In genomic region chr13:28545337-28545736, GRCm38 (mm10) we compare ENCODE assay signal across 10 mouse cellular contexts.
DNase-seq lines count a peak whose midpoint lies in the region; ATAC-seq and TF ChIP-seq lines count a peak whose summit lies in the region.
"Had no signal": no experiment of that assay in that cellular context is flagged by ENCODE, and none has a peak within 500 bp of the region (broad histone marks: within the 10 kb centered on the region; RNA-seq: fewer than 3 reads in every experiment).

No protein-coding gene starts in this region.

- no peaks in the 10 kb centered on the region for H3K9me3 ChIP-seq in hindbrain, embryonic 12.5 days (replicated peaks)
- no peaks in the 10 kb centered on the region for H3K9me3 ChIP-seq in neural tube, embryonic 13.5 days

- no peak for DNase-seq in layer of hippocampus, adult 2 months (ENCODE audit: low spot score in 2 of 2)
- DNase-seq in layer of hippocampus, adult 9-10 months (ENCODE audit: low spot score), result no peak
- peak; percentile 15 to 25 for DNase-seq in kidney, postnatal 36 days
- no peak for DNase-seq in cerebellum, adult 11 months
- no peak for DNase-seq in spleen, postnatal 10 days (ENCODE audit: low spot score in 2 of 2)
- DNase-seq in adrenal gland, postnatal 36 days, result no peak
- DNase-seq: cerebellum, adult 9-11 months; gastrocnemius, postnatal 10 days had no signal

- WGBS in hindbrain, embryonic 12.5 days, result 27% methylated on average over 2 of the region's 2 CpGs
- 32% methylated on average over 2 of the region's 2 CpGs for WGBS in neural tube, embryonic 13.5 days

- peaks cover 25% of the 10 kb centered on the region for H3K4me1 ChIP-seq in hindbrain, embryonic 12.5 days
- peaks cover 29% of the 10 kb centered on the region for H3K4me1 ChIP-seq in neural tube, embryonic 13.5 days (replicated peaks)

- H3K9ac ChIP-seq in hindbrain, embryonic 12.5 days, result no peak overlapping the region
- H3K9ac ChIP-seq in neural tube, embryonic 13.5 days, result peak overlapping the region; percentile 2; the same call in 1 of the 2 replicates

- no peak overlapping the region for H3K4me2 ChIP-seq in hindbrain, embryonic 12.5 days (replicated peaks)
- H3K4me2 ChIP-seq in neural tube, embryonic 13.5 days, result no peak overlapping the region

- 0 out of 2 replicates have a peak overlapping the region, but pooled peaks have one; percentile 18 for H3K27ac ChIP-seq in layer of hippocampus, adult 2 months
- H3K27ac ChIP-seq in hindbrain, embryonic 12.5 days, result peak overlapping the region; percentile 62
- peak overlapping the region; percentile 89 for H3K27ac ChIP-seq in neural tube, embryonic 13.5 days (replicated peaks)

- H3K4me3 ChIP-seq in layer of hippocampus, adult 2 months, result no peak overlapping the region
- no peak overlapping the region for H3K4me3 ChIP-seq in hindbrain, embryonic 12.5 days
- no peak overlapping the region for H3K4me3 ChIP-seq in neural tube, embryonic 13.5 days

- TF ChIP-seq CTCF in layer of hippocampus, adult 2 months (conservative IDR thresholded peaks at IDR 0.05), result no peak

- H3K36me3 ChIP-seq in hindbrain, embryonic 12.5 days, result no peaks in the 10 kb centered on the region
- H3K36me3 ChIP-seq in neural tube, embryonic 13.5 days, result no peaks in the 10 kb centered on the region

- ATAC-seq in hindbrain, embryonic 12.5 days (ENCODE audit: low FRiP score), result no peak
- no peak for ATAC-seq in neural tube, embryonic 13.5 days (ENCODE audit: low read depth)

- H3K27me3 ChIP-seq in hindbrain, embryonic 12.5 days, result no peaks in the 10 kb centered on the region
- no peaks in the 10 kb centered on the region for H3K27me3 ChIP-seq in neural tube, embryonic 13.5 days

Comparison
In these comparisons a context has a peak if more than half of its experiments do, and no peak if none do; other contexts are left out.
1. DNase-seq: peak in kidney, postnatal 36 days (2 of 2); none in layer of hippocampus, adult 2 months (0 of 2), layer of hippocampus, adult 9-10 months (single experiment), cerebellum, adult 11 months (single experiment), spleen, postnatal 10 days (0 of 2) and adrenal gland, postnatal 36 days (0 of 2).
2. H3K27ac ChIP-seq: peak in every context shown above with its lines; median percentile 89 in neural tube, embryonic 13.5 days; 62 in hindbrain, embryonic 12.5 days; 18 in layer of hippocampus, adult 2 months.